Mouse (Mus musculus): ENCODE data around the gene Atpaf2. TPM values are rescaled to one million over a fixed set of nuclear protein-coding genes. Genes with fewer than 3 reads are reported as not detected.

Atpaf2 gene
- 36.9 TPM for total RNA-seq (2023)

GRCm38 (mm10) chr11:60417717-60418472 lies at the start of gene Atpaf2:
Gene Atpaf2 (minus strand): TSS chr11:60418457.

GRCm38 (mm10) chr11:60454080-60454744 lies 36.0 kb upstream of the Atpaf2 start, which contains the start of gene Drg2:
Gene Drg2 (plus strand): TSS chr11:60454591.

GRCm38 (mm10) chr11:60416963-60417716 lies 1.1 kb downstream of the Atpaf2 start, which contains the start of gene Gid4:
Gene Gid4 (plus strand): TSS chr11:60417145.

GRCm38 (mm10) chr11:60352559-60353411 lies 65.5 kb downstream of the Atpaf2 start, which contains the start of the genes Tom1l2 and Drc3:
Gene Tom1l2 (minus strand): TSS chr11:60352905.
Gene Drc3 (plus strand): TSS chr11:60353329.

Other genes starting within 250 kb of the Atpaf2 start
- 136 TPM for gene Srebf1, start 195.9 kb downstream of the Atpaf2 start, total RNA-seq (2023)
- gene Tom1l2, start 65.6 kb downstream of the Atpaf2 start, total RNA-seq (2023), result 27.5 TPM
- gene Drc3, start 65.1 kb downstream of the Atpaf2 start, total RNA-seq (2023), result 0.40 TPM
- gene Gid4, start 1.3 kb downstream of the Atpaf2 start, total RNA-seq (2023), result 27.3 TPM
- gene Drg2, start 36.1 kb upstream of the Atpaf2 start, total RNA-seq (2023), result 56.1 TPM
- gene Myo15, start 50.9 kb upstream of the Atpaf2 start, total RNA-seq (2023), result 0.73 TPM
- gene Alkbh5, start 117.9 kb upstream of the Atpaf2 start, total RNA-seq (2023), result 58.0 TPM